Mouse (Mus musculus) embryonic facial prominence, embryonic 15.5 days (tissue): ENCODE measurements around the gene Tmem88b. TPM values are rescaled to one million over a fixed set of nuclear protein-coding genes. Genes with fewer than 3 reads are reported as not detected.

ENCODE experiments used
- ATAC-seq: fragments of 200-750 bp; cut with Nextera tagmentation; 2 replicates; pipeline ENCODE4 v1.8.0; 2017; ENCODE audit warnings: low read depth, moderate TSS enrichment; ENCODE audit not compliant: insufficient number of reproducible peaks, low FRiP score, low TSS enrichment
- H3K27ac ChIP-seq: fragments of 300-500 bp; sonication (generic); replicated peaks from 2 replicates; pipeline ENCODE4 v1.5.1; 2015; ENCODE audit warnings: mild to moderate bottlenecking, inconsistent platforms
- H3K27me3 ChIP-seq: fragments of 300-500 bp; sonication (generic); 2 replicates; pipeline ENCODE4 v1.6.1; 2015; ENCODE audit warnings: inconsistent platforms
- H3K36me3 ChIP-seq: fragments of 300-500 bp; sonication (generic); 2 replicates; pipeline ENCODE4 v1.6.1; 2015; ENCODE audit warnings: mild to moderate bottlenecking, inconsistent platforms
- H3K4me1 ChIP-seq: fragments of 300-500 bp; sonication (generic); 2 replicates; pipeline ENCODE4 v1.6.1; 2015; ENCODE audit warnings: inconsistent platforms
- H3K4me2 ChIP-seq: fragments of 300-500 bp; sonication (generic); replicated peaks from 2 replicates; pipeline ENCODE4 v1.6.1; 2015; ENCODE audit warnings: mild to moderate bottlenecking, inconsistent platforms
- H3K4me3 ChIP-seq: fragments of 300-500 bp; sonication (generic); replicated peaks from 2 replicates; pipeline ENCODE4 v1.5.1; 2015; ENCODE audit warnings: mild to moderate bottlenecking, inconsistent platforms
- H3K9ac ChIP-seq: fragments of 300-500 bp; sonication (generic); 2 replicates; pipeline ENCODE4 v1.6.1; 2015; ENCODE audit warnings: inconsistent platforms
- H3K9me3 ChIP-seq: fragments of 300-500 bp; sonication (generic); replicated peaks from 2 replicates; pipeline ENCODE4 v1.6.1; 2016; ENCODE audit warnings: inconsistent platforms
- WGBS: fragments of 180-500 bp; shearing (Covaris S2); methylation state at CpG from one replicate; pipeline ENCODE4 v1.1.7; 2015; 5-methylcytosine and 5-hydroxymethylcytosine counted together
- polyA plus RNA-seq: library from polyadenylated mRNA; unstranded; fragments of >200 nt; fragmentation: Nextera tagmentation; extraction: Ambion mirVana; gene quantifications from 2 replicates; pipeline ENCODE4 v1.2.1, GENCODE M21; 2015

The Tmem88b gene
- polyA plus RNA-seq, 1 experiment from 2014 or later, result 0.76 TPM

- Histone ChIP-seq H3K4me1 (peaks cover 61% of the 10 kb centered on the region), H3K4me2 (peak within 1 kb of the TSS; percentile 90), H3K27ac (peak within 1 kb of the TSS; percentile 83), H3K27me3 (peaks cover 4% of the 10 kb centered on the region; the same call in 1 of the 2 replicates), H3K9ac (0 out of 2 replicates have a peak within 1 kb of the TSS, but pooled peaks have one; percentile 23), H3K9me3 (no peaks in the 10 kb centered on the region), H3K36me3 (no peaks in the 10 kb centered on the region), H3K4me3 (peak within 1 kb of the TSS; percentile 49)
- WGBS, result under 1% methylated on average over 35 of the region's 35 CpGs
- peak; percentile 80 for ATAC-seq
Observed at GRCm38 (mm10) chr4:155774280-155774754, 11.4 kb downstream of the Tmem88b start, which contains the start of gene Vwa1. TSS of gene Vwa1 (minus strand) at chr4:155774698.

- H3K27ac ChIP-seq, result no peak overlapping the region
- H3K4me1 ChIP-seq, result peaks cover 62% of the 10 kb centered on the region
- H3K36me3 ChIP-seq, result no peaks in the 10 kb centered on the region
- no peaks in the 10 kb centered on the region for H3K9me3 ChIP-seq
- WGBS, result 25% methylated on average over 5 of the region's 5 CpGs
- no peak overlapping the region for H3K9ac ChIP-seq
- H3K27me3 ChIP-seq, result peaks cover 4% of the 10 kb centered on the region; the same call in 1 of the 2 replicates
- peak overlapping the region; percentile 49 for H3K4me3 ChIP-seq
- no peak for ATAC-seq
- H3K4me2 ChIP-seq, result peak overlapping the region; percentile 90
Observed at GRCm38 (mm10) chr4:155773335-155774078, 12.2 kb downstream of the Tmem88b start.

GRCm38 (mm10) chr4:155772786-155773185, 12.9 kb downstream of the Tmem88b start:
- Histone ChIP-seq H3K27me3 (peaks cover 4% of the 10 kb centered on the region; the same call in 1 of the 2 replicates), H3K27ac (no peak overlapping the region), H3K4me1 (peaks cover 62% of the 10 kb centered on the region), H3K9me3 (no peaks in the 10 kb centered on the region), H3K36me3 (no peaks in the 10 kb centered on the region), H3K9ac (no peak overlapping the region), H3K4me3 (no peak overlapping the region), H3K4me2 (no peak overlapping the region)
- ATAC-seq, result no peak
- 86% methylated on average over 13 of the region's 13 CpGs for WGBS

DNA sequence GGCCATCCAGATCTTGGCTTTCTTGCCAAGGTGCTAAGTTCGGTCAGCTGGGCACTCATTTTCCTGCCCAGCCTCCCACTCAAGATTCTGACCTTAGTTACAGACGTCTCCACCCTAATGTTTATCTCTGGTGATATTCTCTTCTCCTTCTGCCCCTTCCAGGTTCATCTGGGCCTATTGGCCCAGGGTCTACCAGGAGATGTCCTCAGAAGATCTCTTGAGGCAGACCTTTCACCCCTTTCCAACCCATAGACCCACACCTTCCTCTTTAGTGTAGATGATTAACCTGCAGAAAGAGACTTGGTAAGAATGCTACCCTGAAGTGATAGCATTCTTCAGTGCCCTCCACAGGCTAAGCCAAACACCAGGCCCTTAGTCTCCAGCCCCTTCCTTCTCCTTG, 14.0 kb downstream of the Tmem88b start:
- H3K9me3 ChIP-seq, result no peaks in the 10 kb centered on the region
- H3K9ac ChIP-seq, result no peak overlapping the region
- H3K4me3 ChIP-seq, result no peak overlapping the region
- H3K4me1 ChIP-seq, result peaks cover 52% of the 10 kb centered on the region
- 85% methylated on average over 2 of the region's 2 CpGs for WGBS
- peaks cover 4% of the 10 kb centered on the region; the same call in 1 of the 2 replicates for H3K27me3 ChIP-seq
- H3K36me3 ChIP-seq, result no peaks in the 10 kb centered on the region
- H3K27ac ChIP-seq, result no peak overlapping the region
- H3K4me2 ChIP-seq, result no peak overlapping the region
- no peak for ATAC-seq

GRCm38 (mm10) chr4:155770626-155771025, 15.0 kb downstream of the Tmem88b start:
- WGBS, result 40% methylated on average over 24 of the region's 24 CpGs
- Histone ChIP-seq H3K36me3 (no peaks in the 10 kb centered on the region), H3K9ac (peak overlapping the region; percentile 70), H3K9me3 (no peaks in the 10 kb centered on the region), H3K4me2 (peak overlapping the region; percentile 82), H3K4me1 (peaks cover 43% of the 10 kb centered on the region), H3K4me3 (peak overlapping the region; percentile 53), H3K27me3 (peaks cover 4% of the 10 kb centered on the region; the same call in 1 of the 2 replicates), H3K27ac (no peak overlapping the region)
- ATAC-seq, result no peak

DNA sequence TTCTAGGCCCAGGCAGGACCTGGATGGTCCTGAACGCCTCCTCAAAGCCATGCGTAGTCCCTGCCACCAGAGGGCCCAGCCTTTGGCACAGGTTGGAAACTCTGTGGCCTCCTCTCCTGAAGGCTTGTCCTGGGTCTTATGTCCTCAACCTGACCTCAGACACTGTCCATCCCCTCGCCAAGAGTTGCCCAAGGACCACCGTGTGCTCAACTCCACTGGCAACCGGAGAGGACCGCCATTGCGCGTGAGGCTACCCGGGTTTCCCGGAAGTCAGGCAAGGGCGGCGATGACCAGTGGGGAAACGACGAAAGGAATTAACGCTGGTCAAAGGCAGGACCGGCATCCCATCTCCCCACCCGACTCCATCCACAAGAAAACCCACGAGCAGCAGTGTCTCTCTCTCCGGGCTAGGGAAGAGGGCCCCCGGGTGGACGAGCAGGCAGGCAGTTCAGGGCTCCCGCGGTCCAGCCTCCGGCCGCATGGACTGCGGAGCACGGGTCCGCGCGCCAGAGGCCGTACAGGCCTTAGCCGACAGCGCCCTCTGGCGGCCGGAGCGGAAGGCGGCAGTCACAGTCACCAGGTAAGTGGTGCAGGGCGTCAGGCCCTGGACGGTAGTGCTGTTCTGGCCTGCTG, 15.7 kb downstream of the Tmem88b start:
- peak; percentile 85 for ATAC-seq

DNA sequence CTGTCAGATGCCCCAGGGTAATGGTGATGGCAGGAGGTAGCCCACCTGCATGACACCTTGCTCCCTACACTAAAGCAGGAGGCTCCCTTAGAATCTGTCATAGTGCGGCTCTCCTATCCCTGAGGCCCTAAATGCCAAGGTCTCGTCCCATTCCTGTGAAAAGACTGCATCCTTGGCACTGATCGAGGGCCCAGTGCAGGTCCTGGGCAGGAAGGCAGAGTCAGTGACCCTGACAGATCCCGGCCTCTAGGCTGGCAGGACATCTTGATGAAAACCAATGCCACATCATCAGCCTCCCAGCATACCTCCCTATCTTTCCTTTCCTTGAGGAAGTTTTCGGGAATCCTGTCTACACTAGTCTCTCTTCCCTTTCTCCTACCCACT, 16.2 kb downstream of the Tmem88b start:
- Histone ChIP-seq H3K9me3 (no peaks in the 10 kb centered on the region), H3K4me3 (peak overlapping the region; percentile 53), H3K4me1 (peaks cover 32% of the 10 kb centered on the region), H3K27me3 (peaks cover 4% of the 10 kb centered on the region; the same call in 1 of the 2 replicates), H3K36me3 (no peaks in the 10 kb centered on the region), H3K9ac (peak overlapping the region; percentile 70), H3K27ac (peak overlapping the region; percentile 68), H3K4me2 (peak overlapping the region; percentile 82)
- 62% methylated on average over 5 of the region's 5 CpGs for WGBS
- ATAC-seq, result no peak

More for the DNA sequence above, 15.7 kb downstream of the Tmem88b start:
- Histone ChIP-seq H3K36me3 (no peaks in the 10 kb centered on the region), H3K27ac (peak overlapping the region; percentile 68), H3K9me3 (no peaks in the 10 kb centered on the region), H3K4me3 (peak overlapping the region; percentile 53), H3K4me1 (peaks cover 37% of the 10 kb centered on the region), H3K27me3 (peaks cover 4% of the 10 kb centered on the region; the same call in 1 of the 2 replicates), H3K9ac (peak overlapping the region; percentile 70), H3K4me2 (peak overlapping the region; percentile 82)
- 1% methylated on average over 39 of the region's 39 CpGs for WGBS

DNA sequence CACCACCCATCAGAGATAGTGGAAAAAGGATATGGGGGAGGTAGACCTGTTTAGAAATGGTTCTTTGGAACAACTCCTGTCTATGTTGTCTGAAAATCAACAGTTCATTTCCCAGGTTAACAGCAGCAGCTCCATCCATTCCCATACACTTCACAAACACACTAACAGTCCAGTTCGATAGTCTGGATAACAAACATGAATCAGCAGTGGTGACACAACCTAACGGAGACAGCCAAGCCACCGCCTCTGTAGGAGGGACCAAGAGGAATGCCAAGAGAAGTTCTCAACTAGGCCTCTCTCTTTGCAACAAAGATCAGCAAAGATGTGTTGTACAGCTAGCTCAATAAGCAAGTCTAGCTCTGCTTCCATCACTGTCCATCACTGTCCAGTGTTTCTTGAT, 23.3 kb downstream of the Tmem88b start:
- no peak overlapping the region for H3K9ac ChIP-seq
- H3K4me1 ChIP-seq, result peaks cover 27% of the 10 kb centered on the region
- no peak overlapping the region for H3K4me3 ChIP-seq
- no peak overlapping the region for H3K4me2 ChIP-seq
- H3K36me3 ChIP-seq, result 0 out of 2 replicates have a peak, but pooled peaks cover 2% of the 10 kb centered on the region
- WGBS, result 91% methylated on average over 3 of the region's 3 CpGs
- H3K27me3 ChIP-seq, result no peaks in the 10 kb centered on the region
- H3K9me3 ChIP-seq, result no peaks in the 10 kb centered on the region
- no peak for ATAC-seq
- no peak overlapping the region for H3K27ac ChIP-seq

DNA sequence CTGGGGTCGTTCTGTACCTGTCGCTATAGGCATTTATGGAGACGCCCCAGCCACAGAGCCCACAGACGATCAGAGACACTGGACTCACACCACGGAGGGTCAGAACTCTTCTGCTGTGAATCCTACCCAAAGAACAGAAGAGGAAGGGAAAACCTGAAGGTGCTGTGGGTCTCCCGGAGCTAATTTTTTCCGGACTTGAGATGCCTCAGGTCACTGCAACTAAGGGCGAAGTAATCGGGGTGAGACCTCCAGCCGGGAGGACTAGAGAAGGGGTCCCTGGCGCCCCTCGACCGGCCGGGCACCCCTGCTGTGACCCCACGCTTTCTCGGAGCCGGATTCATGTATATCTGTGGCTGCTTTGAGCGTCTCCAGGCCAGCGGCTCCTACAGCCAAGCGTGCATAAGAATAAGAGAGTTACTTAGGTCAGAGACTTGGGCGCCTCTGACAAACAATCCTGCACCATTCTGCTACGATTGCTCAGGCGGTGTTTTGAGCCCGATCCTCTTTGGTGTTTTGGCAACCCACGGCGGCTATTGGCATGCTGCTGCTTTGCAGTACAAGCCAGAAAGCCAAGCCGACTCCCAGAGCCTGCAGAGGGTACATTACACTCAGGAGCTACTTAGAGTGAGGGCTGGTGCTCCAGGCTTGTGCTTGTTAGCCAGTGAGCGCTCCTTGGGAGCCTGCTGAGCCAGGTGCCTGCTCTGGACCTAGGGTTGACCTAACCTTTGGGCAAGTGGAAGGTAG, 24.1 kb downstream of the Tmem88b start:
- peak overlapping the region; percentile 97 for H3K4me2 ChIP-seq
- H3K4me3 ChIP-seq, result peak overlapping the region; percentile 90
- H3K9me3 ChIP-seq, result no peaks in the 10 kb centered on the region
- H3K4me1 ChIP-seq, result peaks cover 27% of the 10 kb centered on the region
- no peak for ATAC-seq
- H3K36me3 ChIP-seq, result peaks cover 9% of the 10 kb centered on the region
- H3K9ac ChIP-seq, result peak overlapping the region; percentile 78
- H3K27ac ChIP-seq, result peak overlapping the region; percentile 30
- WGBS, result 2% methylated on average over 28 of the region's 28 CpGs
- no peaks in the 10 kb centered on the region for H3K27me3 ChIP-seq

GRCm38 (mm10) chr4:155760613-155761355, 24.9 kb downstream of the Tmem88b start, which contains the start of gene Atad3a:
TSS of gene Atad3a (minus strand) at chr4:155761093.
- ATAC-seq, result peak; percentile 92
- Histone ChIP-seq H3K4me3 (peak within 1 kb of the TSS; percentile 90), H3K36me3 (peaks cover 15% of the 10 kb centered on the region), H3K9ac (peak within 1 kb of the TSS; percentile 78), H3K4me2 (peak within 1 kb of the TSS; percentile 97), H3K27me3 (no peaks in the 10 kb centered on the region), H3K4me1 (peaks cover 27% of the 10 kb centered on the region), H3K27ac (peak within 1 kb of the TSS; percentile 44), H3K9me3 (no peaks in the 10 kb centered on the region)
- under 1% methylated on average over 68 of the region's 68 CpGs for WGBS
